15 mouse cellular contexts compared by ENCODE assay signal in genomic region chr5:140374226-140374625, GRCm38 (mm10). TPM values are rescaled to one million over a fixed set of nuclear protein-coding genes. Genes with fewer than 3 reads are reported as not detected.
A peak's percentile ranks its signal among the peaks of the same experiment; 100 is the strongest.
DNase-seq lines count a peak whose midpoint lies in the region; ATAC-seq lines count a peak whose summit lies in the region.
"Had no signal": no experiment of that assay in that cellular context is flagged by ENCODE, and none has a peak within 500 bp of the region (broad histone marks: within the 10 kb centered on the region; RNA-seq: fewer than 3 reads in every experiment).

No protein-coding gene starts in this region.

- no peaks in the 10 kb centered on the region for H3K9me3 ChIP-seq in hindbrain, embryonic 16.5 days (ENCODE audit: control insufficient read depth, low read length)
- H3K9me3 ChIP-seq in hindbrain, embryonic 11.5 days (ENCODE audit: control insufficient read depth, low read length) = no peaks in the 10 kb centered on the region
- H3K9me3 ChIP-seq in midbrain, embryonic 16.5 days (replicated peaks; ENCODE audit: control insufficient read depth, low read length, poor library complexity, severe bottlenecking) = no peaks in the 10 kb centered on the region
- no peaks in the 10 kb centered on the region for H3K9me3 ChIP-seq in midbrain, embryonic 10.5 days (replicated peaks)
- H3K9me3 ChIP-seq in heart, embryonic 12.5 days (replicated peaks) = no peaks in the 10 kb centered on the region
- H3K9me3 ChIP-seq: embryonic facial prominence, embryonic 13.5 days; limb, embryonic 13.5 days; lung, embryonic 15.5 days had no signal

- 0 out of 2 replicates have a peak overlapping the region, but pooled peaks have one; percentile 15 for H3K9ac ChIP-seq in hindbrain, embryonic 16.5 days (ENCODE audit: low read depth, low read length)
- no peak overlapping the region for H3K9ac ChIP-seq in hindbrain, embryonic 11.5 days (ENCODE audit: low read depth, low read length)
- no peak overlapping the region for H3K9ac ChIP-seq in midbrain, embryonic 16.5 days (ENCODE audit: low read depth, low read length)
- H3K9ac ChIP-seq in heart, embryonic 12.5 days = no peak overlapping the region
- H3K9ac ChIP-seq: embryonic facial prominence, embryonic 13.5 days; limb, embryonic 13.5 days; lung, embryonic 15.5 days had no signal

- peak; percentile 37; the same call in 1 of the 2 replicates for ATAC-seq in hindbrain, embryonic 16.5 days
- no peak for ATAC-seq in hindbrain, embryonic 11.5 days (ENCODE audit: low FRiP score)
- ATAC-seq in midbrain, embryonic 16.5 days = no peak
- ATAC-seq in heart, embryonic 12.5 days (ENCODE audit: insufficient number of reproducible peaks, low FRiP score) = no peak

- H3K27me3 ChIP-seq in hindbrain, embryonic 16.5 days (replicated peaks; ENCODE audit: control insufficient read depth, insufficient read depth, low read length) = no peaks in the 10 kb centered on the region
- H3K27me3 ChIP-seq in hindbrain, embryonic 11.5 days (ENCODE audit: control insufficient read depth, insufficient read depth, low read length) = no peaks in the 10 kb centered on the region
- H3K27me3 ChIP-seq in midbrain, embryonic 16.5 days (ENCODE audit: control insufficient read depth, insufficient read depth, low read depth, low read length) = no peaks in the 10 kb centered on the region
- no peaks in the 10 kb centered on the region for H3K27me3 ChIP-seq in midbrain, embryonic 10.5 days (ENCODE audit: low read depth, poor library complexity, severe bottlenecking)
- no peaks in the 10 kb centered on the region for H3K27me3 ChIP-seq in heart, embryonic 12.5 days (replicated peaks)
- H3K27me3 ChIP-seq: embryonic facial prominence, embryonic 13.5 days; limb, embryonic 13.5 days; lung, embryonic 15.5 days had no signal

- no peak for DNase-seq in hindbrain, embryonic 11.5 days (ENCODE audit: low spot score)
- DNase-seq in midbrain, embryonic 10.5 days (ENCODE audit: low spot score) = no peak
- DNase-seq in MN1 (ENCODE audit: low spot score) = peak; percentile 26
- DNase-seq in mesoderm, embryonic 11.5 days (ENCODE audit: low read depth, low spot score) = peak; percentile 15
- DNase-seq in adrenal gland, postnatal 10 days = no peak
- DNase-seq: cerebellum, postnatal 25 days; heart, postnatal 14 days; kidney, adult 2 months; layer of hippocampus, adult 9-11 months had no signal

- peak overlapping the region; percentile 24 for H3K27ac ChIP-seq in hindbrain, embryonic 16.5 days (ENCODE audit: low read depth, low read length)
- H3K27ac ChIP-seq in hindbrain, embryonic 11.5 days (ENCODE audit: low read depth, low read length) = no peak overlapping the region
- peak overlapping the region; percentile 15; the same call in 1 of the 2 replicates for H3K27ac ChIP-seq in midbrain, embryonic 16.5 days (ENCODE audit: low read length)
- H3K27ac ChIP-seq in midbrain, embryonic 10.5 days (replicated peaks) = no peak overlapping the region
- no peak overlapping the region for H3K27ac ChIP-seq in heart, embryonic 12.5 days (ENCODE audit: poor library complexity, severe bottlenecking)
- H3K27ac ChIP-seq: embryonic facial prominence, embryonic 13.5 days; limb, embryonic 13.5 days; lung, embryonic 15.5 days had no signal

- 25% methylated on average over 3 of the region's 3 CpGs for WGBS in hindbrain, embryonic 16.5 days
- WGBS in hindbrain, embryonic 11.5 days = 58% methylated on average over 3 of the region's 3 CpGs
- 52% methylated on average over 3 of the region's 3 CpGs for WGBS in midbrain, embryonic 16.5 days
- WGBS in midbrain, embryonic 10.5 days = 81% methylated on average over 3 of the region's 3 CpGs
- 28% methylated on average over 3 of the region's 3 CpGs for WGBS in heart, embryonic 12.5 days

- no peaks in the 10 kb centered on the region; the same call in 1 of the 2 replicates for H3K4me1 ChIP-seq in hindbrain, embryonic 16.5 days (ENCODE audit: control insufficient read depth, insufficient read depth, low read depth, low read length)
- H3K4me1 ChIP-seq in hindbrain, embryonic 11.5 days (replicated peaks; ENCODE audit: control insufficient read depth, insufficient read depth, low read length) = no peaks in the 10 kb centered on the region
- H3K4me1 ChIP-seq in midbrain, embryonic 16.5 days (ENCODE audit: control insufficient read depth, insufficient read depth, low read length) = peaks cover 6% of the 10 kb centered on the region
- H3K4me1 ChIP-seq in midbrain, embryonic 10.5 days = peaks cover 4% of the 10 kb centered on the region; the same call in 1 of the 2 replicates
- peaks cover 40% of the 10 kb centered on the region for H3K4me1 ChIP-seq in heart, embryonic 12.5 days (replicated peaks)

- no peak overlapping the region for H3K4me2 ChIP-seq in hindbrain, embryonic 16.5 days (ENCODE audit: low read length)
- no peak overlapping the region for H3K4me2 ChIP-seq in hindbrain, embryonic 11.5 days (replicated peaks; ENCODE audit: low read depth, low read length)
- no peak overlapping the region for H3K4me2 ChIP-seq in midbrain, embryonic 16.5 days (ENCODE audit: low read length)
- no peak overlapping the region for H3K4me2 ChIP-seq in heart, embryonic 12.5 days
- H3K4me2 ChIP-seq: embryonic facial prominence, embryonic 13.5 days; limb, embryonic 13.5 days; lung, embryonic 15.5 days had no signal

- no peaks in the 10 kb centered on the region for H3K36me3 ChIP-seq in hindbrain, embryonic 16.5 days (ENCODE audit: control insufficient read depth, insufficient read depth, low read length)
- H3K36me3 ChIP-seq in hindbrain, embryonic 11.5 days (ENCODE audit: control insufficient read depth, insufficient read depth, low read length) = no peaks in the 10 kb centered on the region
- no peaks in the 10 kb centered on the region for H3K36me3 ChIP-seq in midbrain, embryonic 16.5 days (ENCODE audit: control insufficient read depth, insufficient read depth, low read length)
- H3K36me3 ChIP-seq in midbrain, embryonic 10.5 days = no peaks in the 10 kb centered on the region
- no peaks in the 10 kb centered on the region for H3K36me3 ChIP-seq in heart, embryonic 12.5 days
- H3K36me3 ChIP-seq: embryonic facial prominence, embryonic 13.5 days; limb, embryonic 13.5 days; lung, embryonic 15.5 days had no signal

- no peak overlapping the region for H3K4me3 ChIP-seq in hindbrain, embryonic 16.5 days (ENCODE audit: low read length)
- no peak overlapping the region for H3K4me3 ChIP-seq in hindbrain, embryonic 11.5 days (ENCODE audit: low read depth, low read length)
- no peak overlapping the region for H3K4me3 ChIP-seq in midbrain, embryonic 16.5 days (ENCODE audit: low read depth, low read length)
- no peak overlapping the region for H3K4me3 ChIP-seq in midbrain, embryonic 10.5 days
- no peak overlapping the region for H3K4me3 ChIP-seq in heart, embryonic 12.5 days
- H3K4me3 ChIP-seq: embryonic facial prominence, embryonic 13.5 days; limb, embryonic 13.5 days; lung, embryonic 15.5 days had no signal

RNA-seq across cellular contexts. Expression of gene Snx8, which starts 14.8 kb away (rescaled TPM):
- 42.4 and 43.7 TPM in 2 replicates for polyA plus RNA-seq in hindbrain, embryonic 16.5 days (2015; fragmentation: Nextera tagmentation; extraction: Ambion mirVana)
- 5.4 and 7.4 TPM in 2 replicates for polyA plus RNA-seq in hindbrain, embryonic 11.5 days (2014; fragmentation: Nextera tagmentation; extraction: Ambion mirVana)
- polyA plus RNA-seq in midbrain, embryonic 16.5 days (2015; fragmentation: Nextera tagmentation; extraction: Ambion mirVana) = 44.7 and 46.4 TPM in 2 replicates
- 24.4 and 24.5 TPM in 2 replicates for polyA plus RNA-seq in midbrain, embryonic 10.5 days (2016; fragmentation: Nextera tagmentation; extraction: Ambion mirVana)
- 15.2 and 16.5 TPM in 2 replicates for polyA plus RNA-seq in heart, embryonic 12.5 days (2016; fragmentation: Nextera tagmentation; extraction: Ambion mirVana)
- 10 to 100 TPM; 19.7 to 20.3 TPM for total RNA-seq in adrenal gland, postnatal 10 days (2021)

RNA-seq across cellular contexts. Expression of gene Mrm2, which starts 42.5 kb away (rescaled TPM):
- polyA plus RNA-seq in hindbrain, embryonic 16.5 days (2015; fragmentation: Nextera tagmentation; extraction: Ambion mirVana) = 22.5 and 23.3 TPM in 2 replicates
- polyA plus RNA-seq in hindbrain, embryonic 11.5 days (2014; fragmentation: Nextera tagmentation; extraction: Ambion mirVana) = 21.9 and 22.0 TPM in 2 replicates
- 20.0 and 21.3 TPM in 2 replicates for polyA plus RNA-seq in midbrain, embryonic 16.5 days (2015; fragmentation: Nextera tagmentation; extraction: Ambion mirVana)
- polyA plus RNA-seq in midbrain, embryonic 10.5 days (2016; fragmentation: Nextera tagmentation; extraction: Ambion mirVana) = 21.9 and 23.0 TPM in 2 replicates
- polyA plus RNA-seq in heart, embryonic 12.5 days (2016; fragmentation: Nextera tagmentation; extraction: Ambion mirVana) = 12.8 and 15.2 TPM in 2 replicates
- 10 to 100 TPM; 12.0 to 13.9 TPM for total RNA-seq in adrenal gland, postnatal 10 days (2021)

RNA-seq across cellular contexts. Expression of gene Eif3b, which starts 44.9 kb away (rescaled TPM):
- polyA plus RNA-seq in hindbrain, embryonic 16.5 days (2015; fragmentation: Nextera tagmentation; extraction: Ambion mirVana) = 65.9 and 77.6 TPM in 2 replicates
- polyA plus RNA-seq in hindbrain, embryonic 11.5 days (2014; fragmentation: Nextera tagmentation; extraction: Ambion mirVana) = 168 and 182 TPM in 2 replicates
- 60.2 and 61.1 TPM in 2 replicates for polyA plus RNA-seq in midbrain, embryonic 16.5 days (2015; fragmentation: Nextera tagmentation; extraction: Ambion mirVana)
- 145 and 153 TPM in 2 replicates for polyA plus RNA-seq in midbrain, embryonic 10.5 days (2016; fragmentation: Nextera tagmentation; extraction: Ambion mirVana)
- polyA plus RNA-seq in heart, embryonic 12.5 days (2016; fragmentation: Nextera tagmentation; extraction: Ambion mirVana) = 128 and 138 TPM in 2 replicates
- 100 to 1,000 TPM; 132 to 140 TPM for total RNA-seq in adrenal gland, postnatal 10 days (2021)

RNA-seq across cellular contexts. Expression of gene Nudt1, which starts 52.8 kb away (rescaled TPM):
- 21.5 and 27.0 TPM in 2 replicates for polyA plus RNA-seq in hindbrain, embryonic 16.5 days (2015; fragmentation: Nextera tagmentation; extraction: Ambion mirVana)
- polyA plus RNA-seq in hindbrain, embryonic 11.5 days (2014; fragmentation: Nextera tagmentation; extraction: Ambion mirVana) = 36.0 and 41.5 TPM in 2 replicates
- 19.2 and 20.0 TPM in 2 replicates for polyA plus RNA-seq in midbrain, embryonic 16.5 days (2015; fragmentation: Nextera tagmentation; extraction: Ambion mirVana)
- 54.9 and 58.6 TPM in 2 replicates for polyA plus RNA-seq in midbrain, embryonic 10.5 days (2016; fragmentation: Nextera tagmentation; extraction: Ambion mirVana)
- polyA plus RNA-seq in heart, embryonic 12.5 days (2016; fragmentation: Nextera tagmentation; extraction: Ambion mirVana) = 25.8 and 28.0 TPM in 2 replicates
- total RNA-seq in adrenal gland, postnatal 10 days (2021) = 10 to 100 TPM; 19.8 to 26.8 TPM

RNA-seq across cellular contexts. Expression of gene Mad1l1, which starts 52.9 kb away (rescaled TPM):
- polyA plus RNA-seq in hindbrain, embryonic 16.5 days (2015; fragmentation: Nextera tagmentation; extraction: Ambion mirVana) = 32.2 and 32.5 TPM in 2 replicates
- 35.1 and 37.2 TPM in 2 replicates for polyA plus RNA-seq in hindbrain, embryonic 11.5 days (2014; fragmentation: Nextera tagmentation; extraction: Ambion mirVana)
- polyA plus RNA-seq in midbrain, embryonic 16.5 days (2015; fragmentation: Nextera tagmentation; extraction: Ambion mirVana) = 31.2 and 32.0 TPM in 2 replicates
- polyA plus RNA-seq in midbrain, embryonic 10.5 days (2016; fragmentation: Nextera tagmentation; extraction: Ambion mirVana) = 57.9 and 59.9 TPM in 2 replicates
- 25.5 and 26.3 TPM in 2 replicates for polyA plus RNA-seq in heart, embryonic 12.5 days (2016; fragmentation: Nextera tagmentation; extraction: Ambion mirVana)
- total RNA-seq in adrenal gland, postnatal 10 days (2021) = 10 to 100 TPM; 20.3 to 22.3 TPM

Comparison
In these comparisons a context has a peak if more than half of its experiments do, and no peak if none do; other contexts are left out.
1. H3K27ac ChIP-seq: peak in hindbrain, embryonic 16.5 days (single experiment) and midbrain, embryonic 16.5 days (single experiment); none in hindbrain, embryonic 11.5 days (single experiment), midbrain, embryonic 10.5 days (single experiment) and heart, embryonic 12.5 days (single experiment).
2. DNase-seq: peak in MN1 (single experiment) and mesoderm, embryonic 11.5 days (single experiment); none in hindbrain, embryonic 11.5 days (single experiment), midbrain, embryonic 10.5 days (single experiment) and adrenal gland, postnatal 10 days (single experiment).